Mouse (Mus musculus) heart, adult 8-10 months (tissue): ENCODE measurements around the gene Ddah2. TPM values are rescaled to one million over a fixed set of nuclear protein-coding genes. Genes with fewer than 3 reads are reported as not detected.

Experiments used
- DNase-seq: peaks from one replicate; pipeline ENCODE4 v3.0.0; 2022; ENCODE audit warnings: low spot score
- total RNA-seq, 4 experiments: library from RNA; stranded (reverse); gene quantifications; 2 replicates each; pipeline ENCODE4 v1.2.4; 2022

Ddah2 gene
- total RNA-seq, 4 experiments from 2014 or later, result 13.5 to 22.7 (median 21.5) TPM

GRCm38 (mm10) chr17:35050126-35050750 is 8.6 kb upstream of the Ddah2 start:
- DNase-seq, result peak; percentile 83

DNA sequence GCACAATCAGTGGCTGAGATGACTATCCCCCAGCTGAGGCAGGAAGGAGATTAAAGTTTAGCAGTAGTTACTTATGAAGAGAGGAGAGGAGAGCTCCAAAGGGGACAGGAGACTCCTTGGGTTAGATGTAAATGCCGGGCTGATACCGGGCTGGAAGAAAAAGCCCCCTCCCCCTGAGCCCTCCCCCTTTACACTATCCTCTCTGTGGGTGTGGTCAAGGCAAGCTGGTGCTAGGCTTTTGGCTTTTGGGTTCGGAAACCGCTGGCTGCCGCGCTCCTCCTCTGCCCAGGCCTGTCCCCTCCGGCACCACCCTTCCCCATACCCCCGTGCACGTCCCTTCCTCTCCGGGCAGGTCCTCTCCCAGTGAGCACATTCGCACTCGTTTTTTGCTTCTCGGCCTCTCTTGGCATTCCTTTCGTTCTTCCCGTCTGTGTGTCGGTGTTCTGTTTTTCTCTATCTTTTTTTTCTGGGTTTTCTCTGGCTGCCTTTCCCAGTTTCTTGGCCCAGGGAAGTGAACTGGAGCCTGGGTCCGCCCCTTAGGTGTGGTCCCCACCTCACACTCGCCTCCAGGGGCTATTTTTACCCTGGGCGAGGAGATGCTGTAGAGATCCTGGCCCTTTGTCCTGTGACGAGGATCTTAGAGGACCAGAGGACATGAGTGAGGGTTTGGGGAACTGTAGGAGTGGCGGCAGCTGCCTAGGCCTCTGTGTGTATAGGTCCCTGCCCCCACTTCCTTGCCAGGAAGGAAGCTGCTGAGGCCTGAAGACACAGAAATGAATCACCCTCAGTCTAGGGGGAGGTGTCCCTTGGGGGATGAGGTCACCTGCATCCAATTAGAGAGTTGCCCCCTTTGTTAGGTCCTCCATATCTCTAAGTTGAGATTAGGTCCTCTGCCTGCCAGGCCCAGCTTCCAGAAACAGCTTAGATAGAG is 7.4 kb upstream of the Ddah2 start:
- DNase-seq, result peak; percentile 90

DNA sequence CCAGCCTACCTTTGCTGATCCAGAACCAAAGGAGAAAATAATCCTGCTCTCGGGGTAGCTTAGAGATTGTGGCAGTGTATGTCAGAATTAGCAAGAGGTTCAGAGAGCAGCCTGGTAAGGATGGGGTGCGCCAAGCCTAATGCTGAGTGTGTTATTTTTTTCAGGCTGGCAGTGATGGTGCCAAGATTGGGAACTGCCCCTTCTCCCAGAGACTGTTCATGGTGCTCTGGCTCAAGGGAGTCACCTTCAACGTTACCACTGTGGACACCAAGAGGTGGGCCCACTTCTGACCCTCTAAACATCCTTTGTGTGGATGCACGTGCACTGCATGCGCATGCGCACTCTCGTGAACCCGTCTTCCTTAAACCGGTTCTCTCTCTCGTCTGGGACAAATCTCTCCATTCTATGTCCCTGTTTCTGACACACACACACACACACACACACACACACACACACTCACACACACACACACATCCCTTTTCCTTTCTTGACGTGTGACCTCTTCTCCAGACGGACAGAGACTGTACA is 6.5 kb upstream of the Ddah2 start:
- no peak for DNase-seq

- no peak for DNase-seq
These were observed 2.9 kb upstream of the Ddah2 start for GRCm38 (mm10) chr17:35055691-35056495.

DNA sequence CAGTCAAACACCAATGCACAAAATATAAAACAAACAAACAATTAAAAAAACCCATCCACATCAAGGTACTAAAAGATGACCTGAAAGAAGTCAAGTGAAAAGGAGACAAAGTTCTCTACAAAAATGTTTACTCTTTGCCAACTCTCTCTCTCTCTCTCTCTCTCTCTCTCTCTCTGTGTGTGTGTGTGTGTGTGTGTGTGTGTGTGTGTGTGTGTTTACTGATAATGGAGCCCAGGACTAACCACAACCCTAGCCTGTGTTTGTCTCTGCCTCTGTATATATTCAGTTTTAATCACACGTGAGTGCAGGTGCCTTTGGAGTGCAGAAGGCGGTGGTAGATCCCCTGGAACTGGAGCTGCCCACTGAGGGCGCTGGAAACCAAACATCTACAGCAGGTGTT is 1.7 kb upstream of the Ddah2 start:
- no peak for DNase-seq

DNA sequence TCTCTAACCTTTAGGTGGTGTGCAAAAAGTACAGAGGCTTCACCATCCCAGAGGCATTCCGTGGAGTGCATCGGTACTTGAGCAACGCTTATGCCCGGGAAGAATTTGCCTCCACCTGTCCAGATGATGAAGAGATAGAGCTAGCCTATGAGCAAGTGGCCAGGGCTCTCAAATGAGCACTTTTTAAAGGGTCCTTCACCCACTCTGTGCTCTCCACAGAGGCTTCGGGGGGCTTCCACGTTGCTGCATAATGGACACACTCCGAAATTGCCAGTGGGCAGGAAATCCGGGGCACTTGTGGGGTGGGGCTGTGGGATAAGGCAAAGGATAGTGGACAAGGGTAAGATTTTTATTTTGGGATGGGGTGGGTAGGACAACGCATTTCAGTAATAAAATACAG is 519 bp upstream of the Ddah2 start:
- DNase-seq, result no peak

DNA sequence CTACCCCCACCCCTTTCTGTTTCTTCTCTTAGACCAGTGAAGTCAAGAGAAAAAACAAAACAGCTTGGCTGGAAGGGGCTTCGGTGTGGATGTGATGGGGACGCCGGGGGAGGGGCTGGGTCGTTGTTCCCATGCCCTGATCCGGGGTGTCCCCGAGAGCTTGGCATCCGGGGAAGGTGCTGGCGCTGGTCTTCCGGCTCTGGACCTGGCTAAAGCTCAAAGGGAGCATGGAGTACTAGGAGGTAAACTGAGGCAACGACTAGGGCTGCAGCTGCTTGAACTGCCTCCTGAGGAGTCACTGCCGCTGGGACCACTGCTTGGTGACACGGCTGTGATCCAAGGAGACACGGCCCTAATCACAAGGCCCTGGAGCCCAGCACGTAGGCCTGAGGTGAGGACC is 1.2 kb downstream of the Ddah2 start:
- no peak for DNase-seq

DNA sequence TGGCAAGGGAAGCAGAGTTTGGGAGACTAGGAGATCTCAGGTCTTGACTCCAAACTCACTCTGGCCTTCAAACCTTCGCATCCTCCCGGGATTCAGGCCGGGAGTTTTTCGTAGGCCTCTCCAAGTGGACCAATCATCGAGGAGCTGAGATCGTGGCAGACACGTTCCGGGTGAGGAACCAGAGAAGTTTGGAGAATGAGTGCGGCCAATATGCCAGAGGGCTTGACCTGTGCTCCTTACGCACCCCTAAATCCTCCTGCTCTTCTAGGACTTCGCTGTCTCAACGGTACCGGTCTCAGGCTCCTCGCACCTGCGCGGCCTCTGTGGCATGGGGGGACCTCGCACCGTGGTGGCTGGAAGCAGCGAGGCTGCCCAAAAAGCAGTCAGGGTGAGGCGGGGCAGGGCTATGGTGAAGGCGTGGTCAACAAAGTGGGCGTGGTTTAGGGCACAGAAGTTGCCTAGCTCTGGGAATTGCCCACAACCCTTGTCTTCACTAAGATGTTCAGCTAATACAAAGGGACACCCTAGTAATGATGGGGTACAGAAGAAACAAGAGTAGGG is 2.0 kb downstream of the Ddah2 start:
- DNase-seq, result no peak

- DNase-seq, result no peak
These were observed 2.5 kb downstream of the Ddah2 start for GRCm38 (mm10) chr17:35061299-35061698.

DNA sequence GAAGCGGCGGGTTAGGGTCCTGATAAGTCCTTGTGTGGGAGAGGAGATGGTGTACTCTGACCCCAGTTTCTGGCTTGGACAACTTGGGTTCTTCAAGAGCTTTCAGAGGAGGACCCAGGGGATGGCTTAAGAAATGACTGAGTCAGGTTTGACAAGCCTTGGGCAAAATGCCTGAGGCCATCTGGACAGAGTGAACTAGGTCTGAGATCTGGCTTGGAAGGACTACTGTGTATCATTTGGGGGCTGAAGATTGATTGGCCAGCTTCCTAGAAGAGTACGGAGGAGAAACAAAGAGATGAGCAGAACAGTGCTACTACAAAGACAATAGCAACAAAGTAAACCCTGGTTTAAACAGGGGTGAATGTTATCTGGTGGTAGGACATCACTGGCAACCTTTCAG is 4.6 kb downstream of the Ddah2 start:
- no peak for DNase-seq

GRCm38 (mm10) chr17:35064378-35064877 is 5.6 kb downstream of the Ddah2 start:
- DNase-seq, result no peak

DNA sequence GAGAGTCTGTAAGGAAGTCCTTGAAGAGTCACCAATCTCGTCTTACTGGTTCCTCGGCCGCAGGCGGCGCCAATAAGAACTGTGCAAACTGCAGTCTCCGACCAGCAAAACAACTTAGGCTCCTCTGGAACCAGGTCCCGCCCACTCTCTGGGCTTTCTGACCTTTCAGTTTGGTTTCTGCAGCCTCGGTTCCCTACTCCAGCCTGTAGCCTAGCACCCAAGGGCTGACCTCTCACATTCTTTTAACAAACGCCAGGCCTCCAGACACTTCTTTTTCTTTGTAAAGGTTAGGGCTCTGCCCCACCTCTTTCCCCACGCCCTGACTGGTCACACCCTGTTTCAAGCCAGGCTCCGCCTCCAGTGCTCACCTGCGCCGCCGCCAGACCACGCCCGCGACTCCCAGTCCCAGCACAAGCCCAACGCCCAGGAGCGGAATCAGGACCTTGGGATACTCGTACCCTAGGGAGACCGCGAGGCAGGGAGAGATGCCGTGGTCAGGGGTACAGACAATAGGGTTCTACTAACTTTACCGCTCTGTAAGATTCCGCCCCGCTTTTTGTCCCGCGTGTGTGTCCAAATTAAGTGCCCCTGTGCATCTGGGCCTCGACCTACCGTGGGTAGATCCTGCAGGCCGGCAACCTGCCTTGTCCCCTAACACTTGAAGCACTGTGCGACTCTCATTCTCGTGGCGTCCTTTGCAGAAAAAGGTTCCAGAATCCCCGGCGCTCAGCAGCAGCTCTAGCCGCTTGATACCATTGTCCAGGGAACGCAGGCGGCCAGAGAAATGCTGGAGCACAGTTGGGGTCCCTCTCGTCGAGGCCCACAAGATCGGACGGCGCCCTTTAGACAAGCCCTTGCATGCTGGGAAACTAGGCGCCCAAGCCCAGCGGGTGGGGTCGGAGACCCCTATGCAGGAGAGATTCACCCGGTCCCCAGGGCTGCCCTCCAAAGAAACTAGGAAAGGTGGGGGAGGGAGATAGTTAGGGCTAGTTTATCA is 6.4 kb downstream of the Ddah2 start, which contains the start of gene Ly6g6c:
Gene Ly6g6c, plus strand, starts transcription at position 438 of the 997 bp plus-strand sequence.
- peak; percentile 49 for DNase-seq

- no peak for DNase-seq
These were observed 7.2 kb downstream of the Ddah2 start, which contains the start of gene Mpig6b for GRCm38 (mm10) chr17:35066084-35066483. Mpig6b (minus strand) TSS chr17:35066184.

DNA sequence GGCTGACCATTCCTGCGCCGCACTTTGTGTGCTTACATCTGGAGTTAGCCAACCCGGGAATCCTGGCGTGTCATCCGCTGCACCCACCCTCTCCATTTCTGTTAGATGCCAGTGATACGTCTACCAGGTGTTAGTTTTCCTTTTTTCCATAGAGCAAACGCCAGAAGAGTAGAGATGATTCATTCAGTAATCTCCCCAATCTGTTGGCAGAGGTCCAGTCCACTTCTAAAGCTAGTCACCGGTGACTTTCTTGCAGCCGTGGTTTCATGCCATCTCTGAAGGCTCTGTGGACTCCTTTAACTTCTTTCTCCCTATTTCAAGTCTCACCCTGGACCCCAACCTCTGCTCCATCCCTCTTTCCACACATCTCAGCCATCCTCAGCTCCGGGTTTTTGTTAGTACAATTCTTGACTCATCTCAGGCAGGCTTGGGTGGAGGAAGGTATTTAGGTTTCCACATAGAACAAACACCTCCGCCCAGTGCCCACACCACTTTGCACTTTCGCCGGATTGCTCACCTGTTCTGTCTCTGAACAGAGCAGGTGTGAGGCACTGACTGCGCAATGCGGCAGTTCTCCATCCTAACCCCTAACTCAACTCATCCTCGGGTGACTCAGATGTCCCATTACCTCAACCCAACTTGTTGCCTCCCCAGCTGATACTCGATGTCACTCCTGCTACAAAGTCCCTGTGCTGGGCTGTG is 9.5 kb downstream of the Ddah2 start:
- DNase-seq, result no peak

DNA sequence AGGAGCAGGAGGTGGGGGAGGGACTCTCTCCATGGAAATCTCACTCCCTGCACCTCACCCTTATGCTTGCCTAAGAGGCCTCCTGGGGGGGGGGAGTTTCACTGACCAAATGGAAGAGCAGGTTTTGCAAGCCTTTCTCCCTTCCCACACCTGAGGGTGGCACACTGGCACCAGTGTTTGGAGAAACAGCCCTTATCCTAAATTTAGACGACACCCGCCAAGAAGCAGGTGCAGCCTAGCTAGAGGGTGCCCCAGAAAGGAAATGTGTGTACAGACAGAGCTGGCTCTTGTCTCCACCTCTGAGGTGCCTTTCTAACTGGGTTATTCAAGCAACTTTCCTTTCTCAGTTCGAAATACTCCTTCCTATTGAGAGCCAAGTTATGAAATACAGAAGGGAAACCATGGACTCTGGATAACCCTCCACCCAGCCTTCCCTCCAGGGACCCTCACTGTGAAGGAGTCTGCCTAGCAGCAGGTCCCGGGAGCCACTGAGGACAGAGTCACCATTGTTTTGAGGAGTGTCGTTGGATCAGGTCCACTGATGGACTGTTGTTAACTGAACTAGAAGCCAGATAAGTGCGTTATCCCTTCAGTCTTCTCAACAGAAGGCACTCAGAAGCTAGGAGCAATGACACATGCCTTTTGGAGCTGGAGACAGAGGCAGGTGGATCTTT is 11.9 kb downstream of the Ddah2 start:
- DNase-seq, result no peak

- DNase-seq, result no peak
These were observed 12.6 kb downstream of the Ddah2 start for GRCm38 (mm10) chr17:35071454-35071853.

GRCm38 (mm10) chr17:35074097-35074496 is 15.3 kb downstream of the Ddah2 start:
- no peak for DNase-seq

DNA sequence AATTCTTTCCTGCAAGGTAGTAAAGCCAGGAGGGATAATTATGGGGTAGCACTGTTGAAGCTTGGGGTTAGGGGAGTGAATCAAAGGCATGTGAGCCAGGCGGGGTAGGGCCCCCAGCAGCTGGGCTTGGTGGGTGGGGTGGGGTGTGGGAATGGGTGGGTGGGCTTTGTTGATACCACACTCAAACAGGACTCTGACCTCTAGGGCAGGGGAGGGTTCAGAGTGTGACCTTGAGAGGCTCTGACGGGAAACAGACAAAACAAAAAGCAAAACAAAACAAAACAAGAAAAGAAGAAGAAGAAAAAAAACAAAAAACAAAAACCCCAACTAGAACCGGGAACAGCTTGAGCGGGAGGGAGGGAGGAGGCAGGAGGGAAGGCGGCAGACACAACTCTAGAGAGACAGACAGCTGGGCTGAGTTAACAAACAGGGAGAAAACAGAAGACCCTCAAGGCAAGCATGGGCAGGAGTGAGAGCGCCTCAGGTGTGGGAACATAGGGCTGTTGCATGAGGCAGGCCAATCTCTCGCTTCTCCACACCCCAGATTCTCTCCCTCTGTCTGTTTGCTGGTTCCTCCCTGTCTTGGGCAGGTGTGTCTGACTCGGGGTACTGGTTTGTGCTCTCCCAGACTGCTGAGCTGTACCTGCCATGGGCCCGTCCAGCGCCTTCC is 17.8 kb downstream of the Ddah2 start, which contains the start of gene Ly6g6e:
Gene Ly6g6e, plus strand, starts transcription at position 396 of the 670 bp plus-strand sequence.
- DNase-seq, result no peak
